Mouse (Mus musculus) thymus, adult 2 months (tissue): Measurements from ENCODE around the gene Lhx3. TPM values are rescaled to one million over a fixed set of nuclear protein-coding genes. Genes with fewer than 3 reads are reported as not detected.

Experiments
- DNase-seq: peaks from one replicate; pipeline ENCODE4 v3.0.0; 2021
- H3K27ac ChIP-seq: fragments of 200-500 bp; 2 replicates; pipeline ENCODE4 v1.5.1; 2012; ENCODE audit warnings: low read length, control low read depth; ENCODE audit not compliant: control insufficient read depth, insufficient read depth
- H3K27me3 ChIP-seq: fragments of 200-500 bp; 2 replicates; pipeline ENCODE4 v1.6.1; 2012; ENCODE audit warnings: mild to moderate bottlenecking, low read length, moderate library complexity, mixed read lengths; ENCODE audit not compliant: control insufficient read depth, insufficient read depth
- H3K36me3 ChIP-seq: fragments of 200-500 bp; 2 replicates; pipeline ENCODE4 v1.6.1; 2012; ENCODE audit warnings: mild to moderate bottlenecking, low read length, moderate library complexity; ENCODE audit not compliant: control insufficient read depth, insufficient read depth
- H3K4me1 ChIP-seq: fragments of 200-500 bp; replicated peaks from 2 replicates; pipeline ENCODE4 v1.6.1; 2012; ENCODE audit warnings: low read length; ENCODE audit not compliant: control insufficient read depth, insufficient read depth
- H3K4me3 ChIP-seq: fragments of 200-500 bp; 2 replicates; pipeline ENCODE4 v1.5.1; 2012; ENCODE audit warnings: mild to moderate bottlenecking, low read length, control low read depth, moderate library complexity; ENCODE audit not compliant: control insufficient read depth, insufficient read depth
- CTCF ChIP-seq: fragments of 200-500 bp; IDR thresholded peaks from 2 replicates; pipeline ENCODE4 v1.5.1; 2012; ENCODE audit warnings: mild to moderate bottlenecking, control low read depth, low read length, moderate library complexity, borderline replicate concordance; ENCODE audit not compliant: control insufficient read depth, poor library complexity, insufficient read depth; ENCODE audit errors: extremely low read depth
- POLR2A ChIP-seq: fragments of 200-500 bp; IDR thresholded peaks from 2 replicates; pipeline ENCODE4 v1.6.1; 2012; ENCODE audit warnings: mild to moderate bottlenecking, low read length, control low read depth, moderate library complexity; ENCODE audit not compliant: control insufficient read depth, poor library complexity, insufficient read depth; ENCODE audit errors: extremely low read depth
- WGBS: fragments of 180-500 bp; shearing (Covaris S2); methylation state at CpG from one replicate; pipeline ENCODE4 v1.1.7; 2018; 5-methylcytosine and 5-hydroxymethylcytosine counted together
- polyA plus RNA-seq: library from polyadenylated mRNA; depleted of rRNA; stranded (reverse); fragments of >200 nt; gene quantifications from 2 replicates; pipeline ENCODE4 v1.2.3, GENCODE M21; 2012; rRNA removed

Lhx3 gene
- polyA plus RNA-seq, 1 experiment = 0.19 TPM

GRCm38 (mm10) chr2:26153295-26153694 lies 54.8 kb downstream of the Lhx3 start:
- Histone ChIP-seq H3K36me3 (no peaks in the 10 kb centered on the region), H3K4me1 (0 out of 2 replicates have a peak, but pooled peaks cover 5% of the 10 kb centered on the region), H3K4me3 (no peak overlapping the region), H3K27me3 (no peaks in the 10 kb centered on the region), H3K27ac (no peak overlapping the region)
- DNase-seq = peak; percentile 41
- TF ChIP-seq POLR2A (no peak), CTCF (0 out of 2 replicates have a peak, but pooled peaks have one; percentile 43)
- 70% methylated on average over 4 of the region's 4 CpGs for WGBS

Other genes with a start within 250 kb of the Lhx3 start
- gene Camsap1, start 225.0 kb downstream of the Lhx3 start, polyA plus RNA-seq = 20.7 and 21.7 TPM in 2 replicates
- gene Ubac1, start 186.5 kb downstream of the Lhx3 start, polyA plus RNA-seq = 61.9 and 66.3 TPM in 2 replicates
- gene Nacc2, start 85.1 kb downstream of the Lhx3 start, polyA plus RNA-seq = 12.6 and 13.8 TPM in 2 replicates
- gene Qsox2, start 29.2 kb upstream of the Lhx3 start, polyA plus RNA-seq = 18.3 and 22.7 TPM in 2 replicates
- gene Ccdc187, start 86.3 kb upstream of the Lhx3 start, polyA plus RNA-seq = 0.19 and 0.23 TPM in 2 replicates
- 39.7 and 57.7 TPM in 2 replicates for gene Gpsm1, start 107.2 kb upstream of the Lhx3 start, polyA plus RNA-seq
- 31.5 and 32.0 TPM in 2 replicates for gene Dnlz, start 143.8 kb upstream of the Lhx3 start, polyA plus RNA-seq
- 39.1 and 51.0 TPM in 2 replicates for gene Card9, start 152.6 kb upstream of the Lhx3 start, polyA plus RNA-seq
- 59.2 and 60.4 TPM in 2 replicates for gene Snapc4, start 172.4 kb upstream of the Lhx3 start, polyA plus RNA-seq
- gene Entr1, start 181.0 kb upstream of the Lhx3 start, polyA plus RNA-seq = 216 and 228 TPM in 2 replicates
- 50.5 and 55.2 TPM in 2 replicates for gene Pmpca, start 181.1 kb upstream of the Lhx3 start, polyA plus RNA-seq
- gene Inpp5e, start 200.9 kb upstream of the Lhx3 start, polyA plus RNA-seq = 46.3 and 47.4 TPM in 2 replicates
- gene Sec16a, start 236.9 kb upstream of the Lhx3 start, polyA plus RNA-seq = 129 and 147 TPM in 2 replicates